Mouse (Mus musculus) CH12.LX (cell line): ENCODE measurements around the gene Cacna1b.

ENCODE experiments used
- CHD2 ChIP-seq: IDR thresholded peaks from 2 replicates; pipeline ENCODE4 v1.6.1; 2011; ENCODE audit warnings: low read length, improper control_type of control experiment
- CTCF ChIP-seq, 2 experiments: IDR thresholded peaks in 1 of 2; conservative IDR thresholded peaks in 1 of 2; 2 replicates each; pipeline ENCODE4 v1.5.1; 2011 to 2012; ENCODE audit warnings: low read depth in 2 of 2, low read length in 2 of 2, improper control_type of control experiment in 1 of 2, inconsistent platforms in 1 of 2, mild to moderate bottlenecking in 1 of 2, moderate library complexity in 1 of 2
- ETS1 ChIP-seq: conservative IDR thresholded peaks from 2 replicates; pipeline ENCODE4 v1.6.1; 2012; ENCODE audit warnings: low read depth, mild to moderate bottlenecking, inconsistent platforms, low read length, improper control_type of control experiment, moderate library complexity
- KAT2A ChIP-seq: IDR thresholded peaks from 2 replicates; pipeline ENCODE4 v1.6.1; 2012; ENCODE audit warnings: low read length, improper control_type of control experiment, inconsistent platforms; ENCODE audit not compliant: insufficient replicate concordance
- MAFK ChIP-seq: IDR thresholded peaks from 2 replicates; pipeline ENCODE4 v1.6.1; 2011; ENCODE audit warnings: low read length, improper control_type of control experiment; ENCODE audit not compliant: insufficient replicate concordance
- MAX ChIP-seq: IDR thresholded peaks from 2 replicates; pipeline ENCODE4 v1.6.1; 2011; ENCODE audit warnings: low read length, improper control_type of control experiment
- MXI1 ChIP-seq: IDR thresholded peaks from 2 replicates; pipeline ENCODE4 v1.6.1; 2011; ENCODE audit warnings: mild to moderate bottlenecking, low read depth, low read length, improper control_type of control experiment
- NELFE ChIP-seq: IDR thresholded peaks from 2 replicates; pipeline ENCODE4 v1.6.1; 2011; ENCODE audit warnings: low read depth, low read length, improper control_type of control experiment
- PAX5 ChIP-seq: IDR thresholded peaks from 2 replicates; pipeline ENCODE4 v1.6.1; 2012; ENCODE audit warnings: low read length, inconsistent platforms, mixed read lengths
- POLR2A ChIP-seq: IDR thresholded peaks from 2 replicates; pipeline ENCODE4 v1.6.1; 2011; ENCODE audit warnings: low read depth, mild to moderate bottlenecking, improper control_type of control experiment, low read length
- USF1 ChIP-seq: IDR thresholded peaks from 2 replicates; pipeline ENCODE4 v1.6.1; 2014; ENCODE audit warnings: low read depth, mild to moderate bottlenecking, inconsistent platforms, low read length, improper control_type of control experiment
- USF2 ChIP-seq: conservative IDR thresholded peaks from 2 replicates; pipeline ENCODE4 v1.6.1; 2011; ENCODE audit warnings: low read depth, low read length, improper control_type of control experiment

- no peak for TF ChIP-seq MAFK
- no peak for TF ChIP-seq POLR2A
- no peak for TF ChIP-seq CTCF (conservative IDR thresholded peaks at IDR 0.05 in 1 of 2, IDR thresholded peaks at IDR 0.05 in 1 of 2; ENCODE audit: low read depth in 2 of 2, low read length in 2 of 2)
- no peak for TF ChIP-seq CHD2
- no peak for TF ChIP-seq USF2
- TF ChIP-seq USF1: no peak
- TF ChIP-seq KAT2A: no peak
- TF ChIP-seq MAX: no peak
- no peak for TF ChIP-seq NELFE
- no peak for TF ChIP-seq ETS1
- TF ChIP-seq PAX5: no peak
- no peak for TF ChIP-seq MXI1
Measured at GRCm38 (mm10) chr2:24680176-24680575, 82.8 kb downstream of the Cacna1b start.
